Mouse (Mus musculus) thymus, adult 2 months (tissue): Measurements from ENCODE around the gene Moap1. TPM values are rescaled to one million over a fixed set of nuclear protein-coding genes. Genes with fewer than 3 reads are reported as not detected.

Experiments used
- DNase-seq: peaks from one replicate; pipeline ENCODE4 v3.0.0; 2021
- H3K27ac ChIP-seq: fragments of 200-500 bp; 2 replicates; pipeline ENCODE4 v1.5.1; 2012; ENCODE audit warnings: low read length, control low read depth; ENCODE audit not compliant: control insufficient read depth, insufficient read depth
- H3K27me3 ChIP-seq: fragments of 200-500 bp; 2 replicates; pipeline ENCODE4 v1.6.1; 2012; ENCODE audit warnings: mild to moderate bottlenecking, low read length, moderate library complexity, mixed read lengths; ENCODE audit not compliant: control insufficient read depth, insufficient read depth
- H3K36me3 ChIP-seq: fragments of 200-500 bp; 2 replicates; pipeline ENCODE4 v1.6.1; 2012; ENCODE audit warnings: mild to moderate bottlenecking, low read length, moderate library complexity; ENCODE audit not compliant: control insufficient read depth, insufficient read depth
- H3K4me1 ChIP-seq: fragments of 200-500 bp; replicated peaks from 2 replicates; pipeline ENCODE4 v1.6.1; 2012; ENCODE audit warnings: low read length; ENCODE audit not compliant: control insufficient read depth, insufficient read depth
- H3K4me3 ChIP-seq: fragments of 200-500 bp; 2 replicates; pipeline ENCODE4 v1.5.1; 2012; ENCODE audit warnings: mild to moderate bottlenecking, low read length, control low read depth, moderate library complexity; ENCODE audit not compliant: control insufficient read depth, insufficient read depth
- CTCF ChIP-seq: fragments of 200-500 bp; IDR thresholded peaks from 2 replicates; pipeline ENCODE4 v1.5.1; 2012; ENCODE audit warnings: mild to moderate bottlenecking, control low read depth, low read length, moderate library complexity, borderline replicate concordance; ENCODE audit not compliant: control insufficient read depth, poor library complexity, insufficient read depth; ENCODE audit errors: extremely low read depth
- POLR2A ChIP-seq: fragments of 200-500 bp; IDR thresholded peaks from 2 replicates; pipeline ENCODE4 v1.6.1; 2012; ENCODE audit warnings: mild to moderate bottlenecking, low read length, control low read depth, moderate library complexity; ENCODE audit not compliant: control insufficient read depth, poor library complexity, insufficient read depth; ENCODE audit errors: extremely low read depth
- WGBS: fragments of 180-500 bp; shearing (Covaris S2); methylation state at CpG from one replicate; pipeline ENCODE4 v1.1.7; 2018; 5-methylcytosine and 5-hydroxymethylcytosine counted together
- polyA plus RNA-seq: library from polyadenylated mRNA; depleted of rRNA; stranded (reverse); fragments of >200 nt; gene quantifications from 2 replicates; pipeline ENCODE4 v1.2.3, GENCODE M21; 2012

Moap1 gene
- polyA plus RNA-seq, 1 experiment, result 0.71 TPM

DNA sequence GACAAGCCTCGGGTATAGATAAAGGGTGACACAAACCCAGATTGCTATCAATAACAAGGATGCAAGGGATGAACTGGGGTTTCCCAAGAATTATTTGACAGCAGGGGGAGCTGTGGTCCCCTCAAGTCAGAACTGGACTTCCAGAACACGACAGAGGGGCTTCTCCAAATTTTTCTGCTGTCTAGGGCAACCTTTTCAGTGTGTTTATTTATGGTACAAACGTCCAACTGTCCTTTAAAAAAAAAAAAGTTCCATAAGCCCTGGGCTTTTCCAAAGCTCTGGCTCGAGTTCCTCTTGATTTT lies 40.4 kb downstream of the Moap1 start:
- TF ChIP-seq POLR2A (no peak), CTCF (no peak)
- DNase-seq, result no peak
- Histone ChIP-seq H3K36me3 (no peaks in the 10 kb centered on the region), H3K4me3 (peak overlapping the region; percentile 32; the same call in 1 of the 2 replicates), H3K27ac (peak overlapping the region; percentile 77; the same call in 1 of the 2 replicates), H3K4me1 (peaks cover 54% of the 10 kb centered on the region), H3K27me3 (no peaks in the 10 kb centered on the region)
- WGBS, result 14% methylated on average over 4 of the region's 4 CpGs

DNA sequence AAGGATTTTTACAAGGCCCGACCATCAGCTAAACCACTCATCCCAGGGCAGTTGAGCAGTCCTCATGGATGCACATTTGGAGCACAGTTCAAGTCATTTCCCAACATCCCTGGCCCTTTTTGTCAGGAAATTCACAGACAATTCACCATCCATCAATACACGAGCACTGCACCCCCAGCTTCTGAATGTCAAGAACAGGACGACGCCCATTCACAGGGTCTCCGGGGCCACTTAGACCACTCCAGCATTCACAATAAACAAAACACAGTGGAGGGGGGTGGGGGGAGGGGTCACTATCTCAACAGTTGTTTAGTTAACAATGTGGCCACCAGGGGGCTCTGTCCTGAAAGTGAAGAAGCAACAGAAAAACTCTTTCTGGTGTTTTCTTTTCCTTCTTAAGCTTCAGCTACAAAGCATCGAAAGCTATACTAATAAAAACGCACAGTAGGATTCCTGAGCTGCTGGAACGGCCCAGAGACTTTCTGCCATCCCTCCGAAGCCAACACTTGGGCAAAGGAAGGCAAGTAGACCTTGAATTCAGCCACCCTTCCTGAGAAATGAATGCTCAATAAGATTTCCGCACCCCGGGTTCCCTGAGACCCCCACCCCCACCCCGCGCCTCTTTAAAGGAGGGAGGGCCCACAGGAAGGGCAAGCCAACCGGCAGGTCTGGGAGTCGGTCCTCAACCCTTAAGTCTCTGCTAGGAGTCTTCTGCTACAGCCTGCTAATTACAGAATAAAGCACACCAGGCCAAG lies 40.9 kb downstream of the Moap1 start:
- H3K27me3 ChIP-seq, result no peaks in the 10 kb centered on the region
- peak overlapping the region; percentile 32 for H3K4me3 ChIP-seq
- 12% methylated on average over 15 of the region's 15 CpGs for WGBS
- peaks cover 59% of the 10 kb centered on the region for H3K4me1 ChIP-seq
- peak overlapping the region; percentile 77; the same call in 1 of the 2 replicates for H3K27ac ChIP-seq
- H3K36me3 ChIP-seq, result no peaks in the 10 kb centered on the region
- peak; percentile 84 for DNase-seq
- TF ChIP-seq CTCF (0 out of 2 replicates have a peak, but pooled peaks have one; percentile 21), POLR2A (no peak)

DNA sequence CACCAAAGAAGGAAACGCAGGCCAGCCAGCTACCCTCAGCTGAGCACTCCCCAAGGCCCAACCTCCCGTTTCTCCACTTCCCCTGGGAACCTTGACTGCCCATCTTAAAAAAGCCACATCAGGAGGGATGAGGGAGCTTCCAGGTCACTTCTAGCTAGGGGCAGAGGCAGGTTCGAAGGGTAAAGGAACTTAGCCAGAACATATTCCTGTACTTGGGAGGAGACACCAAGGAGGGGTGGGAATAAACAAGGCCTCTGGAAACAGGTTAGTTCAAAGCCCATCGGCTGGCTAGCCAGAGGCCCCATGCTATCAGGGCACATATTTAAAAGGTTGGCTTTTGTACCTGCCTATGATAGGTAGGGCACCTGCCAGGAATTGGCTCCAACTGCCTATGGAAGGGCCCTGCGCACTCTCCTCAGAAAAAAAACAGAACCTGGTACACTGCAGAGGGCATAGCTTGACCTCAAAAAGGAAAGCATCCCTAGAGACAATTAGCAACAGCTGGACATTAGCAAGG lies 41.7 kb downstream of the Moap1 start:
- Histone ChIP-seq H3K27me3 (no peaks in the 10 kb centered on the region), H3K27ac (no peak overlapping the region), H3K4me1 (peaks cover 67% of the 10 kb centered on the region), H3K36me3 (no peaks in the 10 kb centered on the region), H3K4me3 (no peak overlapping the region)
- TF ChIP-seq POLR2A, result no peak
- WGBS, result 72% methylated on average over 5 of the region's 5 CpGs
- no peak for DNase-seq

DNA sequence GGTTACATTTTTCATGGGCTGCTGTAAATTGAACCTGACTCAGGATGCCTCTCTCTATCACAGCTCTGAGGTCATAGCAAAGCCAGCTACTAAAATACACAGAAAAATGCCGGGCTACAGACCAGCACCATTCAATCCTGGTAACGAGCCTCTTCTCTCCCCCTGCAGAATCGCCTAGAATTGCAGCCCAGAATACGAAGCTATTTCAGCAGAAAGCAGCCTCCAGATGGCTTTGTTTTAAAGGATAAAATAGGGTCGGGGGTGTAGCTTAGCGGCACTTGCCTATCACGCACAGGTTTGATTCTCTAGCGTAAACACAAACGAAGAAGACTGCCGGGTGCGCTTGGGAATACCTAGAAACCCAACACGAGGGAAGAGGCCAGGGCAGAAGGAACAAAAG lies 43.0 kb downstream of the Moap1 start:
- TF ChIP-seq POLR2A (no peak), CTCF (no peak)
- H3K4me1 ChIP-seq, result peaks cover 78% of the 10 kb centered on the region
- no peaks in the 10 kb centered on the region for H3K27me3 ChIP-seq
- no peak for DNase-seq
- H3K27ac ChIP-seq, result no peak overlapping the region
- H3K4me3 ChIP-seq, result no peak overlapping the region
- H3K36me3 ChIP-seq, result no peaks in the 10 kb centered on the region
- WGBS, result 88% methylated on average over 12 of the region's 12 CpGs

DNA sequence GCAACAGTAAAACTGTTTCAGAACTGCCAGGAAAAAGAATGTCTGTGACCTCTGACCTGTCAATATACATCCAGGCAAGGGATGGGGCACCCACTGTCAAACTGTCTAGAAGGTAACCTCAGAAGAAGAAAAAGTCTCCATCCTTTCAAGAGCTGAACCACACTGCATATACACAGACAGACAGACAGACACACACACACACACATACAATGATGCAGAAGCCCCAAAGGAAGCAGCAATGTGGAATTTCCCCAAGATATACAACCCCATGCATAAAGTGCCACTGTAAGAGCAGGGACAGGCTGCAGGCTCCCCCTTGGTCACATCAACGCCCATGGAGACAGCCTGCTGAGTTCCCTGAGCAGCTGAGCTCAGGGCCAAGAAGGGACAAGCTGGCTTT lies 44.3 kb downstream of the Moap1 start:
- Histone ChIP-seq H3K4me1 (peaks cover 86% of the 10 kb centered on the region), H3K27ac (no peak overlapping the region), H3K36me3 (no peaks in the 10 kb centered on the region), H3K27me3 (no peaks in the 10 kb centered on the region), H3K4me3 (no peak overlapping the region)
- 64% methylated on average over 1 of the region's 1 CpGs for WGBS
- TF ChIP-seq POLR2A (no peak), CTCF (no peak)
- no peak for DNase-seq

DNA sequence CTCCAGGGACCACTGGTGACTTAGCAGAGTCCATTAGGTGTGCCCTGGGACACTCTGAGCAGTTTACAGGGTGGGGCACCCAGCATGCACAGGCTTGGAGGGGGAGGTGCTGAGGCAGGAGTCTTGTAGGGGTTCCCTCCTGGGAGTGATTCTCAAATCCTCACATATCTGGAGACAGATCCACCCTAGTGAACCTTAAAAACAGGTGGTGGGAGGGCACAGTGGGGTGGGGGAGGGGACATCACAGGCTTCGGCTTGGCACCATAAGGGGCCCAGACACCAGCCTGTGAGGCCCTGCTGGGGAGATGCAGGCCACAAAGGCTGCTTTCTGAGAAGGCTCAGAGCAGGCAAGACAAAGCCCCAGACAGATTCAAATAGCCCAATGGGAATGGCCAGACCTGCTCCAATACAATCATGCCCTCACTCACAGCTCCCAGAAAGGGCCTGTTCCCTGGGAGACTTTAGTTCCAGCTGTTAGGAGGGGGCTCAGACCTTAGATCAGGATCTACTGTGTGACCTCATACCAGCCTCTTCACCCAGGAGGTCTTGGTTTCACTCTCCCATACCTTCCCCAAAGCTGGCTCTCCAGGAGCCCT lies 45.3 kb downstream of the Moap1 start:
- H3K4me1 ChIP-seq, result peaks cover 76% of the 10 kb centered on the region
- no peaks in the 10 kb centered on the region for H3K27me3 ChIP-seq
- H3K36me3 ChIP-seq, result no peaks in the 10 kb centered on the region
- H3K4me3 ChIP-seq, result no peak overlapping the region
- peak overlapping the region; percentile 50; the same call in 1 of the 2 replicates for H3K27ac ChIP-seq
- TF ChIP-seq CTCF, result no peak
- DNase-seq, result peak; percentile 45
- WGBS, result 5% methylated on average over 1 of the region's 1 CpGs

DNA sequence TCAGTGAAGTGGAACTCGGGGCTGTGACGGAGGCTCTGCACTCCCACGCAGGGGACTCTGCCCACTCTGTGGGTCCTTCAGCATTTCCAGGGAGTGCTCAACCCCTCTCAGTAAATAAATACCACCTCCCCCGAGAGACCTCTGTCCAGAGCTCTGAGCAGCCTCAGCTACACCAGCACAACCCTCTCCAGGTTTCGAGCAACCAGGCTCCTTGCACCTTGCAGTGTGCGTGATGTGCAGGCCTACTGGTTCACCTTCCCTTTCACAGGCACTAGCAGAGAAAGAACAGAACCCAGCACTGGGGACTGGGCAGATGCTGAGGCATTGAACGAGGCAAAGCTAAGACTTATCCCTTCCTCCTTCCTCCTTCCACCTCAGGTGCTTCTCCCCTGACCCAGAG lies 46.1 kb downstream of the Moap1 start:
- no peak overlapping the region for H3K4me3 ChIP-seq
- no peaks in the 10 kb centered on the region for H3K36me3 ChIP-seq
- TF ChIP-seq CTCF, result no peak
- TF ChIP-seq POLR2A, result no peak
- no peak overlapping the region for H3K27ac ChIP-seq
- DNase-seq, result no peak
- no peaks in the 10 kb centered on the region for H3K27me3 ChIP-seq
- 77% methylated on average over 7 of the region's 7 CpGs for WGBS
- peaks cover 69% of the 10 kb centered on the region for H3K4me1 ChIP-seq
